Mouse (Mus musculus): ENCODE measurements around the gene Mlx. TPM values are rescaled to one million over a fixed set of nuclear protein-coding genes. Genes with fewer than 3 reads are reported as not detected.

Gene Mlx
- 87.3 and 96.9 TPM in 2 replicates for polyA plus RNA-seq (2015; fragmentation: Nextera tagmentation; extraction: Ambion mirVana)

GRCm38 (mm10) chr11:101086756-101087681 lies at the start of gene Mlx:
TSS of gene Mlx (plus strand) at chr11:101087277.
- Histone ChIP-seq H3K9me3 (no peaks in the 10 kb centered on the region), H3K36me3 (peaks cover 42% of the 10 kb centered on the region), H3K4me1 (replicated peaks) (peaks cover 43% of the 10 kb centered on the region), H3K27me3 (no peaks in the 10 kb centered on the region), H3K27ac (replicated peaks) (peak within 1 kb of the TSS; percentile 87), H3K9ac (peak within 1 kb of the TSS; percentile 85), H3K4me2 (peak within 1 kb of the TSS; percentile 96), H3K4me3 (peak within 1 kb of the TSS; percentile 56)
- 2% methylated on average over 52 of the region's 52 CpGs for WGBS
- ATAC-seq (ENCODE audit: low read depth), result peak; percentile 75

DNA sequence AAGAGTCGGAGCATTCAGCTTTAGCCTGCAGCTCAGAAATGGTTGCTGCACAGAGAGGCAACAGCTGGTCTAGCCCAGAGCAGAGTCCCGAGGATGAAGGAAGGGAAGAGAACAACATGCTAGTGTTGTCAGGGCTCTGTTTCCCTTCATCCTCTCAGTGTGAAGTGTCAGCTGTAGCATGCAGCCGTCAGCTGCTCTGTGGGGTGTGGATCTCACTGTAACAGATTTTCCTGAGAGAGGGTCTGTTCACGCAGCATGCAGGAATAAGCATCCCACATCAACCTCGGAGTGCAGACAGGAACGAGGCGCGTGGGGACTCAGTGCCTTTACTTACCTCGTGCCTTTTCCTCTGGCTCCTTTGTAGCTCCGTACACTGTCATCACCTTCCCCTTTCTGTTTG lies 49.3 kb upstream of the Mlx start:
- H3K36me3 ChIP-seq, result peaks cover 97% of the 10 kb centered on the region
- ATAC-seq (ENCODE audit: low read depth), result no peak
- WGBS, result 82% methylated on average over 10 of the region's 10 CpGs

GRCm38 (mm10) chr11:101045826-101046225 lies 41.3 kb upstream of the Mlx start:
- no peaks in the 10 kb centered on the region for H3K4me1 ChIP-seq (replicated peaks)
- H3K9ac ChIP-seq, result no peak overlapping the region
- 87% methylated on average over 4 of the region's 4 CpGs for WGBS
- no peak overlapping the region for H3K4me2 ChIP-seq
- no peak overlapping the region for H3K27ac ChIP-seq (replicated peaks)
- ATAC-seq (ENCODE audit: low read depth), result no peak
- H3K4me3 ChIP-seq, result no peak overlapping the region
- no peaks in the 10 kb centered on the region for H3K27me3 ChIP-seq
- peaks cover 100% of the 10 kb centered on the region for H3K36me3 ChIP-seq
- no peaks in the 10 kb centered on the region for H3K9me3 ChIP-seq

More for the DNA sequence above, 49.3 kb upstream of the Mlx start:
- no peak overlapping the region for H3K27ac ChIP-seq (replicated peaks)
- no peak overlapping the region for H3K9ac ChIP-seq
- H3K27me3 ChIP-seq, result no peaks in the 10 kb centered on the region
- H3K4me2 ChIP-seq, result no peak overlapping the region
- H3K4me3 ChIP-seq, result no peak overlapping the region
- no peaks in the 10 kb centered on the region for H3K9me3 ChIP-seq
- H3K4me1 ChIP-seq (replicated peaks), result no peaks in the 10 kb centered on the region

- no peak overlapping the region for H3K4me2 ChIP-seq
- H3K9ac ChIP-seq, result no peak overlapping the region
- no peaks in the 10 kb centered on the region for H3K4me1 ChIP-seq (replicated peaks)
- H3K9me3 ChIP-seq, result no peaks in the 10 kb centered on the region
- no peaks in the 10 kb centered on the region for H3K27me3 ChIP-seq
- no peak overlapping the region for H3K27ac ChIP-seq (replicated peaks)
- 79% methylated on average over 9 of the region's 9 CpGs for WGBS
- H3K4me3 ChIP-seq, result no peak overlapping the region
- ATAC-seq (ENCODE audit: low read depth), result no peak
- H3K36me3 ChIP-seq, result peaks cover 100% of the 10 kb centered on the region
Observed at GRCm38 (mm10) chr11:101046440-101046839, 40.6 kb upstream of the Mlx start.

GRCm38 (mm10) chr11:101047502-101047901 lies 39.6 kb upstream of the Mlx start:
- H3K4me1 ChIP-seq (replicated peaks), result no peaks in the 10 kb centered on the region
- peaks cover 100% of the 10 kb centered on the region for H3K36me3 ChIP-seq
- H3K4me3 ChIP-seq, result no peak overlapping the region
- no peak overlapping the region for H3K4me2 ChIP-seq
- 88% methylated on average over 3 of the region's 3 CpGs for WGBS
- no peaks in the 10 kb centered on the region for H3K27me3 ChIP-seq
- H3K9me3 ChIP-seq, result no peaks in the 10 kb centered on the region
- H3K27ac ChIP-seq (replicated peaks), result no peak overlapping the region
- ATAC-seq (ENCODE audit: low read depth), result no peak
- no peak overlapping the region for H3K9ac ChIP-seq

GRCm38 (mm10) chr11:101050359-101050758 lies 36.7 kb upstream of the Mlx start:
- Histone ChIP-seq H3K27ac (replicated peaks) (no peak overlapping the region), H3K27me3 (no peaks in the 10 kb centered on the region), H3K9me3 (no peaks in the 10 kb centered on the region), H3K4me2 (no peak overlapping the region), H3K36me3 (peaks cover 100% of the 10 kb centered on the region), H3K4me1 (replicated peaks) (no peaks in the 10 kb centered on the region), H3K4me3 (no peak overlapping the region), H3K9ac (no peak overlapping the region)
- no peak for ATAC-seq (ENCODE audit: low read depth)
- WGBS, result 87% methylated on average over 9 of the region's 9 CpGs

GRCm38 (mm10) chr11:101051051-101051493 lies 36.0 kb upstream of the Mlx start:
- Histone ChIP-seq H3K9ac (no peak overlapping the region), H3K27me3 (no peaks in the 10 kb centered on the region), H3K9me3 (no peaks in the 10 kb centered on the region), H3K4me1 (replicated peaks) (no peaks in the 10 kb centered on the region), H3K4me2 (no peak overlapping the region), H3K36me3 (peaks cover 100% of the 10 kb centered on the region), H3K4me3 (no peak overlapping the region), H3K27ac (replicated peaks) (no peak overlapping the region)
- ATAC-seq (ENCODE audit: low read depth), result no peak
- 87% methylated on average over 6 of the region's 6 CpGs for WGBS

DNA sequence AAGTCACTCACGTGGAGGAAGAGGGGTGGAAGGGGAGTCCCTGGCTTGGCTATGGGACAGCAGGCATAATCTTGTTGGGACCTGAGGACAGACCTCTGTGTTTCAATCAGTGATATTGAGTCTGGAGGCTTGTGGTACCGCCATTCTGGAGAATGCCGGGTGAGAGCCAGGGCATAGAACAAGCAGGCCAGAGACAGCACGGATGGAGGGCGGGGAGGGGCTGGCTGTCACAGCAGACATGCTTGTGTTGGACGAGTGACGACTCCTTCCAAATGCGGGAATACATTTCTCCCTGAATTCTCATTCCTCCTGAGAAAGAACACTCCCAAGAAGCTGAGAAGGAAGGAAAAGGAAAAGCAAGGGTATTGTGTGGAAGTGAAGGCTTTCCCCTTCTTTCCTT lies 35.5 kb upstream of the Mlx start:
- Histone ChIP-seq H3K27me3 (no peaks in the 10 kb centered on the region), H3K4me2 (no peak overlapping the region), H3K4me3 (no peak overlapping the region), H3K9ac (no peak overlapping the region), H3K4me1 (replicated peaks) (no peaks in the 10 kb centered on the region), H3K36me3 (peaks cover 100% of the 10 kb centered on the region), H3K9me3 (no peaks in the 10 kb centered on the region), H3K27ac (replicated peaks) (no peak overlapping the region)
- WGBS, result 83% methylated on average over 8 of the region's 8 CpGs
- no peak for ATAC-seq (ENCODE audit: low read depth)

GRCm38 (mm10) chr11:101052751-101053473 lies 34.2 kb upstream of the Mlx start:
- WGBS, result 93% methylated on average over 10 of the region's 10 CpGs
- ATAC-seq (ENCODE audit: low read depth), result no peak
- Histone ChIP-seq H3K36me3 (peaks cover 99% of the 10 kb centered on the region), H3K4me1 (replicated peaks) (no peaks in the 10 kb centered on the region), H3K4me2 (no peak overlapping the region), H3K9me3 (no peaks in the 10 kb centered on the region), H3K27me3 (no peaks in the 10 kb centered on the region), H3K9ac (no peak overlapping the region), H3K27ac (replicated peaks) (no peak overlapping the region), H3K4me3 (no peak overlapping the region)

DNA sequence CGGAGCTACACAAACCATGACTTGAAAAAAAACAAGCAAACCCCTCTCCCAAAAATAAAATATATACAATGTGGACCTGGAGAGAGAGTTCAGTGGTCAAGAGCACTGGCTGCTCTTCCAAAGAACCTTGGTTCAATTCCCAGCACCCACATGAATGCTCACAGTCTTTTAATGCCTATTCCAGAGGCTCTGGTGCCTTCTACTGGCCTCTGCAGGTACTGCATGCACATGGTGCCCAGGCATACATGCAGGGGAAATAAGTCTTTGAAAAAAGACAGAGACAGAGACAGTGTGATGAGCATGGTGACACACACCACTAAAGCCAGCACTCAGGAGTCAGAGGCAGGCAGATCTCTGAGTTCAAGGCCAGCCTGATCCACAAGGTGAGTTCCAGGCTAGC lies 33.1 kb upstream of the Mlx start:
- ATAC-seq (ENCODE audit: low read depth), result no peak
- H3K9me3 ChIP-seq, result no peaks in the 10 kb centered on the region
- H3K4me2 ChIP-seq, result no peak overlapping the region
- H3K4me1 ChIP-seq (replicated peaks), result 0 out of 2 replicates have a peak, but pooled peaks cover 5% of the 10 kb centered on the region
- peaks cover 97% of the 10 kb centered on the region for H3K36me3 ChIP-seq
- H3K4me3 ChIP-seq, result no peak overlapping the region
- no peaks in the 10 kb centered on the region for H3K27me3 ChIP-seq
- H3K27ac ChIP-seq (replicated peaks), result no peak overlapping the region
- WGBS, result 93% methylated on average over 1 of the region's 1 CpGs
- H3K9ac ChIP-seq, result no peak overlapping the region

DNA sequence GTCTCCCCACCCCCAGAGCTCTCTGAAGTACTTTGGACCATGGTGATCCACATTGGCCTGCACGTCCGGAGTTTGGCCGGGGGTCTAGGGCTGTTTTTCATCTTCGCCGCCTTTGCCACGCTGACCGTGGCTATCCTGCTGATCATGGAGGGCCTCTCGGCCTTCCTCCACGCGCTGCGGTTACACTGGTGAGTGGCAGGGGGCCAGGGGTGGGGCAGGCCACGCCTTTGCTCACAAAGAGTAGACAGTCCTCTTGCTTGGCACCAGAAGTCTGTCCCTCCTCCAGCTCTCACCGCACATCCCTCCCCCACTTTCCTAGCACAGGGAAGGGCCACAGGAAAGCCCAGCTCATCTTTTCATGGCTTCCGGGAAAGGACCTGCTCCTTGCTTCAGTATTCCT lies 31.7 kb upstream of the Mlx start:
- peaks cover 97% of the 10 kb centered on the region for H3K36me3 ChIP-seq
- H3K9ac ChIP-seq, result no peak overlapping the region
- no peak overlapping the region for H3K27ac ChIP-seq (replicated peaks)
- 0 out of 2 replicates have a peak, but pooled peaks cover 5% of the 10 kb centered on the region for H3K4me1 ChIP-seq (replicated peaks)
- 90% methylated on average over 14 of the region's 14 CpGs for WGBS
- no peak overlapping the region for H3K4me3 ChIP-seq
- H3K4me2 ChIP-seq, result no peak overlapping the region
- H3K9me3 ChIP-seq, result no peaks in the 10 kb centered on the region
- no peak for ATAC-seq (ENCODE audit: low read depth)
- no peaks in the 10 kb centered on the region for H3K27me3 ChIP-seq

- ATAC-seq (ENCODE audit: low read depth), result no peak
- Histone ChIP-seq H3K4me1 (replicated peaks) (peaks cover 5% of the 10 kb centered on the region; the same call in 1 of the 2 replicates), H3K4me3 (no peak overlapping the region), H3K4me2 (no peak overlapping the region), H3K27ac (replicated peaks) (no peak overlapping the region), H3K27me3 (no peaks in the 10 kb centered on the region), H3K36me3 (peaks cover 97% of the 10 kb centered on the region), H3K9me3 (no peaks in the 10 kb centered on the region), H3K9ac (no peak overlapping the region)
- 68% methylated on average over 8 of the region's 8 CpGs for WGBS
Observed at GRCm38 (mm10) chr11:101056885-101057284, 30.2 kb upstream of the Mlx start.
